Mouse (Mus musculus): Measurements from ENCODE around the gene Olfr1381.

DNA sequence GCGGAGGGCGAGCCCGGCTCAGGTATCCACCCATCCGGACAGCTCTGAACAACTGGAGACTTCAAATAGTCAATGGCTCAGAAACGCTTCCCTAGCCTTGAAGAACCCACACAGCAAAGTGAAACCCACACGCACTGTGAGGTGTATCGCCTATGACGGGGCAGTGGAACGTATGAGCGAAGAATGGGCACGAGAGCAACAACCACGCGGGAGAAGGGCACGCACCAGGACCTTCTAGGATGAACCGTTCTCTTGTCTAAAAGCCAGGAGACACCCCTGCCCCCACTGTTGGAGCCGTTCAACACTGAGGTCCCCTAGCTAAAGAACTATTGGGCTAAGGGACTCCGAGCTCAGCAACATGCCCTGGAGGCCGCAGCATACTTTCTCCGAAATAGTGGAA is 47.0 kb downstream of the Olfr1381 start:
- TF ChIP-seq CTCF (conservative IDR thresholded peaks at IDR 0.05; ENCODE audit: insufficient read depth, insufficient read length, low read depth, low read length) = no peak
- no peak for TF ChIP-seq POLR2A (IDR thresholded peaks at IDR 0.05; ENCODE audit: low read depth, low read length)

All from kidney, adult 2 months (tissue).